Mouse (Mus musculus): ENCODE measurements at regions not wholly inside any gene's neighbourhood (a gene's known extent, or its start where the extent isn't known, plus 50 kb on each side); places are given as distances from the start of the nearest gene placed in this dataset.

DNA sequence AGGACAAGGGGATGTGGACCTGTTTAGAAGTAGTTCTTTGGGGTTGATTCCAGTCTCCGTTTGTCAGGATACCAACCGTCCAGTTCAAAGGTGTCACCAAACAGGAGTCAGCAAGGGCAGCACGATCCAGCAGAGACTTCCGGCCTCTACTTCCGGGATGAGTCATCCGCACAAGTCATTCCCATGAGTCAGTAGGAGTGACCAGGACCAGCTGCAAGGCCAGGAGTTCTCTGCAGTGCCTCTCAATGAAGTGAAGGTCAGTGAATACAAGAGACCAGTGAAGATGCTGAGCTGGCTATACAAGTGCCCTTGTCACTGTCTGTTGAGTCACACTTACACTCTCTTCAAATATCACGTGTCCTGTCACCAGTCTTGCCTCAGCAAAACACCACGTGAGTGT is 272.8 kb upstream of the Cntnap4 start:
- TF ChIP-seq POLR2A (IDR thresholded peaks at IDR 0.05; ENCODE audit: low read depth, low read length) = no peak
- no peak for TF ChIP-seq CTCF (IDR thresholded peaks at IDR 0.05; ENCODE audit: borderline replicate concordance, insufficient read depth, low read length)
